Mouse (Mus musculus): ENCODE results near the gene Plbd2.

Plbd2 gene

GRCm38 (mm10) chr5:120503144-120503795, at the start of gene Plbd2:
TSS of gene Plbd2 (minus strand) at chr5:120503625.
- peak; percentile 92 for DNase-seq (ENCODE audit: low read depth, low spot score)

- no peak for DNase-seq (ENCODE audit: low read depth, low spot score)
Observed at GRCm38 (mm10) chr5:120550673-120551072, 47.2 kb upstream of the Plbd2 start.

- no peak for DNase-seq (ENCODE audit: low read depth, low spot score)
Observed at GRCm38 (mm10) chr5:120550137-120550536, 46.7 kb upstream of the Plbd2 start.

GRCm38 (mm10) chr5:120548236-120548850, 44.9 kb upstream of the Plbd2 start:
- no peak for DNase-seq (ENCODE audit: low read depth, low spot score)

GRCm38 (mm10) chr5:120536632-120537031, 33.2 kb upstream of the Plbd2 start:
- no peak for DNase-seq (ENCODE audit: low read depth, low spot score)

- no peak for DNase-seq (ENCODE audit: low read depth, low spot score)
Observed at GRCm38 (mm10) chr5:120536046-120536445, 32.6 kb upstream of the Plbd2 start.

- no peak for DNase-seq (ENCODE audit: low read depth, low spot score)
Observed at GRCm38 (mm10) chr5:120534686-120535075, 31.3 kb upstream of the Plbd2 start.

- DNase-seq (ENCODE audit: low read depth, low spot score) = no peak
Observed at GRCm38 (mm10) chr5:120534071-120534685, 30.8 kb upstream of the Plbd2 start.

- DNase-seq (ENCODE audit: low read depth, low spot score) = no peak
Observed at GRCm38 (mm10) chr5:120531631-120532030, 28.2 kb upstream of the Plbd2 start.

GRCm38 (mm10) chr5:120527296-120527964, 24.0 kb upstream of the Plbd2 start:
- no peak for DNase-seq (ENCODE audit: low read depth, low spot score)

- no peak for DNase-seq (ENCODE audit: low read depth, low spot score)
Observed at GRCm38 (mm10) chr5:120526311-120526710, 22.9 kb upstream of the Plbd2 start.

GRCm38 (mm10) chr5:120525737-120526136, 22.3 kb upstream of the Plbd2 start:
- DNase-seq (ENCODE audit: low read depth, low spot score) = peak; percentile 24

- DNase-seq (ENCODE audit: low read depth, low spot score) = no peak
Observed at GRCm38 (mm10) chr5:120524736-120525135, 21.3 kb upstream of the Plbd2 start.

- DNase-seq (ENCODE audit: low read depth, low spot score) = peak; percentile 76
Observed at GRCm38 (mm10) chr5:120522649-120523048, 19.2 kb upstream of the Plbd2 start.

GRCm38 (mm10) chr5:120517552-120517951, 14.1 kb upstream of the Plbd2 start:
- no peak for DNase-seq (ENCODE audit: low read depth, low spot score)

- DNase-seq (ENCODE audit: low read depth, low spot score) = no peak
Observed at GRCm38 (mm10) chr5:120516221-120516984, 13.0 kb upstream of the Plbd2 start.

GRCm38 (mm10) chr5:120515451-120515850, 12.0 kb upstream of the Plbd2 start:
- DNase-seq (ENCODE audit: low read depth, low spot score) = no peak

- DNase-seq (ENCODE audit: low read depth, low spot score) = no peak
Observed at GRCm38 (mm10) chr5:120514754-120515153, 11.3 kb upstream of the Plbd2 start.

- DNase-seq (ENCODE audit: low read depth, low spot score) = no peak
Observed at GRCm38 (mm10) chr5:120514031-120514677, 10.7 kb upstream of the Plbd2 start.

GRCm38 (mm10) chr5:120512911-120513555, 9.6 kb upstream of the Plbd2 start:
- no peak for DNase-seq (ENCODE audit: low read depth, low spot score)

All from CD4-positive, CD25-positive, alpha-beta regulatory T cell, adult 2 months (primary cell).